Mouse (Mus musculus): ENCODE data around the gene Abcd1.

The Abcd1 gene

GRCm38 (mm10) chrX:73716109-73716661 lies at the start of gene Abcd1, which contains the start of gene Bcap31:
Gene Abcd1 (plus strand): TSS chrX:73716597.
Gene Bcap31 (minus strand): TSS chrX:73716175.
- DNase-seq (ENCODE audit: low read depth): peak; percentile 90

GRCm38 (mm10) chrX:73672031-73672431 lies 44.4 kb upstream of the Abcd1 start:
- peak; percentile 26 for DNase-seq (ENCODE audit: low read depth)

- no peak for DNase-seq (ENCODE audit: low read depth)
These were observed 43.3 kb upstream of the Abcd1 start, which contains the start of gene Slc6a8 for GRCm38 (mm10) chrX:73672879-73673618. Gene Slc6a8 (plus strand): TSS chrX:73673150.

GRCm38 (mm10) chrX:73673619-73673967 lies 42.8 kb upstream of the Abcd1 start:
- DNase-seq (ENCODE audit: low read depth): no peak

GRCm38 (mm10) chrX:73673968-73674661 lies 42.3 kb upstream of the Abcd1 start:
- DNase-seq (ENCODE audit: low read depth): peak; percentile 26

- peak; percentile 40 for DNase-seq (ENCODE audit: low read depth)
These were observed 41.2 kb upstream of the Abcd1 start for GRCm38 (mm10) chrX:73675231-73675630.

GRCm38 (mm10) chrX:73676668-73677067 lies 39.7 kb upstream of the Abcd1 start:
- DNase-seq (ENCODE audit: low read depth): no peak

GRCm38 (mm10) chrX:73684156-73684555 lies 32.2 kb upstream of the Abcd1 start:
- DNase-seq (ENCODE audit: low read depth): no peak

- no peak for DNase-seq (ENCODE audit: low read depth)
These were observed 31.4 kb upstream of the Abcd1 start for GRCm38 (mm10) chrX:73684978-73685377.

GRCm38 (mm10) chrX:73685629-73686028 lies 30.8 kb upstream of the Abcd1 start:
- peak; percentile 29 for DNase-seq (ENCODE audit: low read depth)

- no peak for DNase-seq (ENCODE audit: low read depth)
These were observed 25.3 kb upstream of the Abcd1 start for GRCm38 (mm10) chrX:73690917-73691629.

GRCm38 (mm10) chrX:73700472-73700871 lies 15.9 kb upstream of the Abcd1 start:
- no peak for DNase-seq (ENCODE audit: low read depth)

GRCm38 (mm10) chrX:73715476-73716108 lies 805 bp upstream of the Abcd1 start:
- DNase-seq (ENCODE audit: low read depth): no peak

- no peak for DNase-seq (ENCODE audit: low read depth)
These were observed 530 bp downstream of the Abcd1 start for GRCm38 (mm10) chrX:73716709-73717545.

- no peak for DNase-seq (ENCODE audit: low read depth)
These were observed 1.3 kb downstream of the Abcd1 start for GRCm38 (mm10) chrX:73717667-73718066.

- DNase-seq (ENCODE audit: low read depth): peak; percentile 29
These were observed 1.9 kb downstream of the Abcd1 start for GRCm38 (mm10) chrX:73718271-73718670.

- DNase-seq (ENCODE audit: low read depth): no peak
These were observed 2.4 kb downstream of the Abcd1 start for GRCm38 (mm10) chrX:73718686-73719362.

GRCm38 (mm10) chrX:73730908-73731307 lies 14.5 kb downstream of the Abcd1 start:
- no peak for DNase-seq (ENCODE audit: low read depth)

- DNase-seq (ENCODE audit: low read depth): no peak
These were observed 21.8 kb downstream of the Abcd1 start for GRCm38 (mm10) chrX:73738155-73738554.

GRCm38 (mm10) chrX:73739151-73739550 lies 22.8 kb downstream of the Abcd1 start:
- no peak for DNase-seq (ENCODE audit: low read depth)
